Comparison of ENCODE assay signal across 17 mouse cellular contexts in the genomic region with DNA sequence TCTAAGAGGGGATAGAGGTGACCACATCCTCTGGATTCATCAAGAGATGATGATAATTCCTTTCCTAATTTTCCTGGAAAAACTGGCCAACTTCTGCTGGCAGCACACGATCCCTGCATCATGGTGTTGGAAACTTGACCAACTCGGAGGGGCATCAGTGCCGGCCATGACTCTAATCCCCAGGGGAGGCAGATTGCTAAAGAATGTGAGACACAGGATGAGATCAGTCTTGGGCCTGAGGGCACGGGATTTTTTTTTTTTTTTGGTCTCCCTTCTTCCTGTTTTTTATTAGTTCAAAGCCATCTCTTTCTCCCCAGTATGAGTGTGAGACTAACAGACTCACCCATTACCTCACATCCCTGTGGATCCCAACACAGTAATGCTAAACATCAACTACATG.
"Had no signal": no experiment of that assay in that cellular context is flagged by ENCODE, and none has a peak within 500 bp of the region (broad histone marks: within the 10 kb centered on the region; RNA-seq: fewer than 3 reads in every experiment).

No protein-coding gene starts in this region.

- H3K4me2 ChIP-seq: liver, embryonic 13.5 days; midbrain, embryonic 12.5 days; midbrain, embryonic 15.5 days; neural tube, embryonic 12.5 days; neural tube, embryonic 15.5 days had no signal

- H3K4me3 ChIP-seq: left cerebral cortex, adult 2 months; liver, embryonic 13.5 days; midbrain, embryonic 12.5 days; midbrain, embryonic 15.5 days; neural tube, embryonic 12.5 days; neural tube, embryonic 15.5 days had no signal

- H3K9ac ChIP-seq: liver, embryonic 13.5 days; midbrain, embryonic 12.5 days; midbrain, embryonic 15.5 days; neural tube, embryonic 12.5 days; neural tube, embryonic 15.5 days had no signal

- DNase-seq: kidney, adult 9 months; kidney, postnatal 14 days; kidney, postnatal 4 days; layer of hippocampus, postnatal 36 days; liver, embryonic 13.5 days; lung, adult 2 months; lung, postnatal 14 days; right cerebral cortex, adult 18-20 months; right cerebral cortex, postnatal 14 days; thymus, adult 18-20 months; thymus, postnatal 36 days had no signal

- H3K4me1 ChIP-seq: liver, embryonic 13.5 days; midbrain, embryonic 12.5 days; midbrain, embryonic 15.5 days; neural tube, embryonic 12.5 days; neural tube, embryonic 15.5 days had no signal

- H3K36me3 ChIP-seq: liver, embryonic 13.5 days; midbrain, embryonic 12.5 days; midbrain, embryonic 15.5 days; neural tube, embryonic 12.5 days; neural tube, embryonic 15.5 days had no signal

- H3K27me3 ChIP-seq: liver, embryonic 13.5 days; midbrain, embryonic 12.5 days; midbrain, embryonic 15.5 days; neural tube, embryonic 12.5 days; neural tube, embryonic 15.5 days had no signal

- ATAC-seq: midbrain, embryonic 15.5 days had no signal

- H3K9me3 ChIP-seq: liver, embryonic 13.5 days; midbrain, embryonic 12.5 days; midbrain, embryonic 15.5 days; neural tube, embryonic 12.5 days; neural tube, embryonic 15.5 days had no signal

- H3K27ac ChIP-seq: left cerebral cortex, adult 2 months; liver, embryonic 13.5 days; macrophage; midbrain, embryonic 12.5 days; midbrain, embryonic 15.5 days; neural tube, embryonic 12.5 days; neural tube, embryonic 15.5 days had no signal
